Mouse (Mus musculus) T-cell, adult 2 months (primary cell): ENCODE results near the gene Gm27235.
"Not testable (repeated sequence)": the region's sequence is repeated elsewhere in the genome, so short reads cannot be mapped to it uniquely, and the experiment has no call there.

ENCODE experiments used
- DNase-seq: peaks from one replicate; pipeline ENCODE4 v3.0.0; 2022; ENCODE audit warnings: low spot score

Gm27235 gene

GRCm38 (mm10) chr9:35790001-35790400 lies at the start of gene Gm27235, which contains the start of gene D730048I06Rik:
Gene Gm27235, minus strand, starts transcription at chr9:35790101.
Gene D730048I06Rik, minus strand, starts transcription at chr9:35790112.
- DNase-seq: no peak

GRCm38 (mm10) chr9:35817881-35818280 lies 28.0 kb upstream of the Gm27235 start:
- not testable (repeated sequence) for DNase-seq

- DNase-seq: no peak
Measured at GRCm38 (mm10) chr9:35798146-35798545, 8.2 kb upstream of the Gm27235 start.

- DNase-seq: no peak
Measured at GRCm38 (mm10) chr9:35778009-35778408, 11.9 kb downstream of the Gm27235 start, which contains the start of gene Gm17727. Gene Gm17727, minus strand, starts transcription at chr9:35778109.

GRCm38 (mm10) chr9:35756843-35757242 lies 33.1 kb downstream of the Gm27235 start:
- no peak for DNase-seq

- DNase-seq: no peak
Measured at GRCm38 (mm10) chr9:35740749-35741148, 49.2 kb downstream of the Gm27235 start, which contains the start of gene Gm17677. Gene Gm17677, plus strand, starts transcription at chr9:35741049.
